Mouse (Mus musculus) megakaryocyte, embryonic 14.5 days (primary cell): ENCODE measurements around the gene Atp6v0a4.

Experiments used
- FLI1 ChIP-seq: IDR thresholded peaks from 2 replicates; pipeline ENCODE4 v1.6.1; 2012; ENCODE audit warnings: low read length, inconsistent platforms, mixed read lengths
- GATA1 ChIP-seq: IDR thresholded peaks from 3 replicates; pipeline ENCODE4 v1.6.1; 2012; ENCODE audit warnings: mixed read lengths, low read length, inconsistent platforms, borderline replicate concordance

- TF ChIP-seq GATA1, result no peak
- TF ChIP-seq FLI1, result no peak
Measured at GRCm38 (mm10) chr6:38160102-38160501, 35.7 kb upstream of the Atp6v0a4 start.
